Mouse (Mus musculus) intestine, embryonic 14.5 days (tissue): ENCODE measurements around the gene Foxn2. TPM values are rescaled to one million over a fixed set of nuclear protein-coding genes. Genes with fewer than 3 reads are reported as not detected.

Source experiments
- ATAC-seq: fragments of 200-750 bp; cut with Nextera tagmentation; replicated peaks from 2 replicates; pipeline ENCODE4 v1.8.0; 2017; ENCODE audit warnings: low read depth, moderate number of reproducible peaks, moderate TSS enrichment, moderate library complexity; ENCODE audit not compliant: low FRiP score, low TSS enrichment
- DNase-seq: peaks from one replicate; pipeline ENCODE4 v3.0.0-alpha.2; 2018; ENCODE audit warnings: low spot score
- H3K27ac ChIP-seq: fragments of 300-500 bp; sonication (generic); 2 replicates; pipeline ENCODE4 v1.5.1; 2014; ENCODE audit warnings: low read depth, mild to moderate bottlenecking, control low read depth
- H3K27me3 ChIP-seq: fragments of 300-500 bp; sonication (generic); replicated peaks from 2 replicates; pipeline ENCODE4 v1.6.1; 2014; ENCODE audit warnings: low read length, control low read depth; ENCODE audit not compliant: control insufficient read depth, insufficient read depth
- H3K36me3 ChIP-seq: fragments of 300-500 bp; sonication (generic); 2 replicates; pipeline ENCODE4 v1.6.1; 2014; ENCODE audit warnings: low read length, control low read depth; ENCODE audit not compliant: control insufficient read depth, insufficient read depth
- H3K4me1 ChIP-seq: fragments of 300-500 bp; sonication (generic); replicated peaks from 2 replicates; pipeline ENCODE4 v1.6.1; 2014; ENCODE audit warnings: low read length, control low read depth, mixed read lengths; ENCODE audit not compliant: control insufficient read depth, insufficient read depth
- H3K4me2 ChIP-seq: fragments of 300-500 bp; sonication (generic); 2 replicates; pipeline ENCODE4 v1.6.1; 2014; ENCODE audit warnings: low read length
- H3K4me3 ChIP-seq: fragments of 300-500 bp; sonication (generic); 2 replicates; pipeline ENCODE4 v1.5.1; 2014; ENCODE audit warnings: low read depth, low read length, control low read depth, mixed read lengths
- H3K9ac ChIP-seq: fragments of 300-500 bp; sonication (generic); 2 replicates; pipeline ENCODE4 v1.6.1; 2014; ENCODE audit warnings: mild to moderate bottlenecking, low read length
- H3K9me3 ChIP-seq: fragments of 300-500 bp; sonication (generic); 2 replicates; pipeline ENCODE4 v1.6.1; 2016; ENCODE audit warnings: low read length, control low read depth; ENCODE audit not compliant: control insufficient read depth
- WGBS: fragments of 180-500 bp; shearing (Covaris S2); extraction: QIAGEN DNeasy Blood & Tissue Kit; methylation state at CpG from one replicate; pipeline ENCODE4 v1.1.7; 2014; 5-methylcytosine and 5-hydroxymethylcytosine counted together
- polyA plus RNA-seq: library from polyadenylated mRNA; unstranded; fragments of >200 nt; fragmentation: Nextera tagmentation; extraction: Ambion mirVana; gene quantifications from 2 replicates; pipeline ENCODE4 v1.2.1, GENCODE M21; 2014

Gene Foxn2
- polyA plus RNA-seq, 1 experiment from 2014 or later: 12.1 TPM

GRCm38 (mm10) chr17:88405076-88405475 lies 35.4 kb upstream of the Foxn2 start:
- Histone ChIP-seq H3K4me2 (peak overlapping the region; percentile 36), H3K9me3 (no peaks in the 10 kb centered on the region), H3K27me3 (no peaks in the 10 kb centered on the region), H3K27ac (no peak overlapping the region), H3K4me3 (no peak overlapping the region), H3K9ac (no peak overlapping the region), H3K4me1 (no peaks in the 10 kb centered on the region), H3K36me3 (no peaks in the 10 kb centered on the region)
- ATAC-seq (no peak), DNase-seq (no peak)
- WGBS: 32% methylated on average over 19 of the region's 19 CpGs

GRCm38 (mm10) chr17:88409706-88410105 lies 30.8 kb upstream of the Foxn2 start:
- H3K9ac ChIP-seq: no peak overlapping the region
- H3K4me2 ChIP-seq: no peak overlapping the region
- no peaks in the 10 kb centered on the region for H3K4me1 ChIP-seq
- 82% methylated on average over 3 of the region's 3 CpGs for WGBS
- no peak overlapping the region for H3K4me3 ChIP-seq
- H3K27me3 ChIP-seq: no peaks in the 10 kb centered on the region
- DNase-seq (no peak), ATAC-seq (no peak)
- H3K27ac ChIP-seq: no peak overlapping the region
- H3K36me3 ChIP-seq: no peaks in the 10 kb centered on the region
- H3K9me3 ChIP-seq: no peaks in the 10 kb centered on the region

- no peaks in the 10 kb centered on the region for H3K27me3 ChIP-seq
- no peaks in the 10 kb centered on the region for H3K36me3 ChIP-seq
- ATAC-seq: no peak
- no peaks in the 10 kb centered on the region for H3K4me1 ChIP-seq
- no peak overlapping the region for H3K9ac ChIP-seq
- no peak overlapping the region for H3K4me2 ChIP-seq
- DNase-seq: no peak
- no peaks in the 10 kb centered on the region for H3K9me3 ChIP-seq
- no peak overlapping the region for H3K4me3 ChIP-seq
- 84% methylated on average over 1 of the region's 1 CpGs for WGBS
- no peak overlapping the region for H3K27ac ChIP-seq
Observed at GRCm38 (mm10) chr17:88413155-88413836, 27.2 kb upstream of the Foxn2 start.

- 88% methylated on average over 4 of the region's 4 CpGs for WGBS
- Histone ChIP-seq H3K9me3 (no peaks in the 10 kb centered on the region), H3K4me2 (no peak overlapping the region), H3K9ac (no peak overlapping the region), H3K36me3 (no peaks in the 10 kb centered on the region), H3K4me3 (no peak overlapping the region), H3K4me1 (no peaks in the 10 kb centered on the region), H3K27ac (no peak overlapping the region), H3K27me3 (no peaks in the 10 kb centered on the region)
- ATAC-seq (no peak), DNase-seq (no peak)
Observed at GRCm38 (mm10) chr17:88420426-88420825, 20.1 kb upstream of the Foxn2 start.

GRCm38 (mm10) chr17:88421246-88421645 lies 19.3 kb upstream of the Foxn2 start:
- Histone ChIP-seq H3K9ac (no peak overlapping the region), H3K4me1 (no peaks in the 10 kb centered on the region), H3K4me2 (no peak overlapping the region), H3K36me3 (no peaks in the 10 kb centered on the region), H3K27ac (no peak overlapping the region), H3K27me3 (no peaks in the 10 kb centered on the region), H3K4me3 (no peak overlapping the region), H3K9me3 (no peaks in the 10 kb centered on the region)
- ATAC-seq: no peak
- DNase-seq: no peak
- 88% methylated on average over 6 of the region's 6 CpGs for whole genome bisulfite sequencing

GRCm38 (mm10) chr17:88430719-88431118 lies 9.8 kb upstream of the Foxn2 start:
- Histone ChIP-seq H3K27me3 (no peaks in the 10 kb centered on the region), H3K9me3 (no peaks in the 10 kb centered on the region), H3K9ac (no peak overlapping the region), H3K27ac (no peak overlapping the region), H3K36me3 (no peaks in the 10 kb centered on the region), H3K4me3 (no peak overlapping the region), H3K4me2 (no peak overlapping the region), H3K4me1 (no peaks in the 10 kb centered on the region)
- no peak for DNase-seq
- WGBS: 85% methylated on average over 2 of the region's 2 CpGs
- no peak for ATAC-seq

- ATAC-seq: no peak
- Histone ChIP-seq H3K4me2 (no peak overlapping the region), H3K27me3 (no peaks in the 10 kb centered on the region), H3K27ac (no peak overlapping the region), H3K9ac (no peak overlapping the region), H3K4me1 (no peaks in the 10 kb centered on the region), H3K9me3 (no peaks in the 10 kb centered on the region), H3K4me3 (no peak overlapping the region), H3K36me3 (no peaks in the 10 kb centered on the region)
- DNase-seq: no peak
- WGBS: 90% methylated on average over 12 of the region's 12 CpGs
Observed at GRCm38 (mm10) chr17:88431486-88431885, 9.0 kb upstream of the Foxn2 start.

GRCm38 (mm10) chr17:88431987-88432386 lies 8.5 kb upstream of the Foxn2 start:
- Histone ChIP-seq H3K4me2 (no peak overlapping the region), H3K9ac (no peak overlapping the region), H3K4me3 (no peak overlapping the region), H3K4me1 (no peaks in the 10 kb centered on the region), H3K9me3 (no peaks in the 10 kb centered on the region), H3K36me3 (no peaks in the 10 kb centered on the region), H3K27me3 (no peaks in the 10 kb centered on the region), H3K27ac (no peak overlapping the region)
- ATAC-seq: no peak
- no peak for DNase-seq
- WGBS: 84% methylated on average over 10 of the region's 10 CpGs

GRCm38 (mm10) chr17:88435322-88435721 lies 5.2 kb upstream of the Foxn2 start:
- no peaks in the 10 kb centered on the region for H3K4me1 ChIP-seq
- H3K9me3 ChIP-seq: no peaks in the 10 kb centered on the region
- H3K27ac ChIP-seq: no peak overlapping the region
- no peaks in the 10 kb centered on the region for H3K36me3 ChIP-seq
- ATAC-seq (no peak), DNase-seq (no peak)
- 70% methylated on average over 10 of the region's 10 CpGs for WGBS
- H3K27me3 ChIP-seq: no peaks in the 10 kb centered on the region
- H3K4me3 ChIP-seq: no peak overlapping the region
- H3K4me2 ChIP-seq: no peak overlapping the region
- H3K9ac ChIP-seq: no peak overlapping the region
